Mouse (Mus musculus): ENCODE results near the gene Best2. TPM values are rescaled to one million over a fixed set of nuclear protein-coding genes. Genes with fewer than 3 reads are reported as not detected.

Gene Best2
- total RNA-seq, 2 experiments from 2014 or later, result not detected

DNA sequence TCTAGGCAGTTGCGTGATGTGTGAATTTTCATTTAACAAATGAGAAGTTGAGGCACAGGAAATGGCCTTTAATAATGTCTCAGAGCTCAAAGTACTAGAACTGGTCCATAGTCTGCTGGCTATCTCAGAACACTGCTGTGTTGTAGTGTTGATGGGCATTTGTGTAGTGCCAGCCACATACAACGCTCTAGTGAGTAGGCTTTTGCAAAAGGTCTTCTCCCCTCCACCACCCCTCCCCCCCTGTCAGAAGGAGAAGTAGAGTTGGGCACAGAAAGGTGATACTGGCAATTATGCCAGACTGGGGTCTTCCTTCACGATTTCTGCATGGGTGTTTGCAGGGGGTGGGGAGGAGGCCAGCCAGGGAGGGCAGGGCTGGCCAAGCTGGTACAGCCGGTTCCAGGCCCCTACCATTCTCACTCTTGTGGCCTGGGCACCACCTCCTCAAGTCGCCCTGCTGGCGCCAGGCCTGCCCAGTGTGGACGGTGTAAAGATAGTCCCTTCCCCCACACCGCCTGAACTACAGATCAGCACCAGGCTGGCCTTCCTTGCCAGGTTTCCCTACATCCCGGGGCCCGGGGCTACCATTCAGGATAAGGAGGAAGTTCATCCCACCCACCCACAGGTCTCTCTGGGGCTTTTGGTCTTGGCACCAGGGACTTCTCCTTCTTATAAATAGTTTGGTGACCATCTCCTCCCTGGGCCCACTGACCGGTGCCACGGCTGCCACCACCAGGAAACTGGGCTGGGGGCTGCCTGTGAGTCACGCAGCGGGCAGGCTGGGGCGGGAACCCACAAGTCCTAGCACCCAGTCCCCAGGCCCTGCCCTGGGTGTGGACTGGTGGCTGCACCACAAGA is 32.5 kb downstream of the Best2 start:
- no peak for DNase-seq

DNA sequence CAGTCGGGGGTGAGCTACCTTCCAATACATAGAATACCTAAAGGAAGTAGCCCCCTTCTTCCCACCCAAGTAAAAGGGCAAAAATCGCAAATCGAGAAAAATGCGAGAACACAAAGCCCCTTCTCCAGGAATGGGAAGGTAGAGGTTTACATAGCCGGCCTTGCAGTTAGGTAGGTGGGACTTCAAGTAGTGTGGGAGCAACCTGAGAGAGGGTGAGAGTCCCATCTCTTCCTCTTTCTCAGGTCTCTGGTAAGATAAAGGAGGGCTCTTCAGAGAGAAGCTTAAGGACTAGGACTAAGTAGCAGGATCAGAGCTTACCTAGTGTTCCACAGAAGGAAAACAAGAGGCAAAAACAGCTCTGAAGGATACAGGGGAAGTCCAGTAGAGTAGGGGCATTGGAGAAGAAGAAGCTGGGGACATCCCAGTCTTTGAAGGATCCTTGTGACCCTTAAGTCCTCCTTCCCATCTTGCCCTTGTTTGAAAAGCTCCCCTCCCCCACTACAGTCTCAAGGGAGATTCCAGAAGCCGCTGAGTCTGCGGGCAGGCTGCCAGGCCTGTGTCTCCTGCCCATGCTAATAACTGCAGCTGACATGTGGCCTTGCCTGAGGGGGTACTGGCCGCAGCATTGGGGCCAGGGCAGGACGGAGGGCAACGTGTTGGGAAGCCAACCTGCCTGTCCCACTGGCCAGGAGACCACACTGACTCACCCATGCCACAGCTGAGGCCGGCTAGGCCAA is 33.5 kb downstream of the Best2 start:
- peak; percentile 69 for DNase-seq

DNA sequence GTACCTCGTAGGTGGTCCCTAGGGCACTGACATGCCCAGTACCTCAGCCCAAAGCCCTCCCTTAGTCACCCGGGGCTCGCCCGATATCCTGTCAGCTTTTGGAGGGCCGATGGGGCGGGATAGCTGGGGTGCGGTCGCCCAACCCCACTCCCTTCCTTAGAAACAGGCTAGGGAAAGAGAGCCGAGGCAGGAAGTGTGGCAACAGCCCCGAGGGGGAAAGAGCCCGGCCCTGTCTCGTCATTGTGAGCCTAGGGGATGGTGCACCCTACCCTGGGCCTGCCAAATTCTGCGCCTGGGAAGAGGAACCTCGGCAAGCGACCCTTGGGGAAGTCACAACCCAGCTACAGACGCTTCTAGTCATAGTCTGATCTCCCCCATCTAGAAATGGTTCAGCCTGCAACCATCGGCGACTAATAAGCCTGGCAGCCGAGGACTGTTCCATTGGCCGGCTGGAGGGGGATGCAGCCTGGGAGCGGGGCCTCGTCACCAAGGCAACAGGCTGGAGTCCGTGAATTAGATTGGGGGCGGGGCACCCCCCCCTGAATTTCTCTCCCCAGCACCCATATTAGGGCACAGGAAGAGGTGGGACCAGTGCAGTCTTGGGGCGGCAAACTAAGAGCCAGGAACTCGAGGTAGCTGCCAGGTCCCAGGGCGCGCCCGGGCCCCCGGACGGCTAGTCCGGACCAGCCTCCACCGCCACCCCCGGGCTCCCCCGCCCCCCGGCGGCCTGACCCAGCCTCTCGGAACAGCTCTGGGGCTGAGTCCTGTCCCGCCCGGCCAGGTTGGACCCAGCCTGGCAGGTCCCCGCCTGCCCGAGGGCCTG is 34.5 kb downstream of the Best2 start:
- DNase-seq, result peak; percentile 80

DNA sequence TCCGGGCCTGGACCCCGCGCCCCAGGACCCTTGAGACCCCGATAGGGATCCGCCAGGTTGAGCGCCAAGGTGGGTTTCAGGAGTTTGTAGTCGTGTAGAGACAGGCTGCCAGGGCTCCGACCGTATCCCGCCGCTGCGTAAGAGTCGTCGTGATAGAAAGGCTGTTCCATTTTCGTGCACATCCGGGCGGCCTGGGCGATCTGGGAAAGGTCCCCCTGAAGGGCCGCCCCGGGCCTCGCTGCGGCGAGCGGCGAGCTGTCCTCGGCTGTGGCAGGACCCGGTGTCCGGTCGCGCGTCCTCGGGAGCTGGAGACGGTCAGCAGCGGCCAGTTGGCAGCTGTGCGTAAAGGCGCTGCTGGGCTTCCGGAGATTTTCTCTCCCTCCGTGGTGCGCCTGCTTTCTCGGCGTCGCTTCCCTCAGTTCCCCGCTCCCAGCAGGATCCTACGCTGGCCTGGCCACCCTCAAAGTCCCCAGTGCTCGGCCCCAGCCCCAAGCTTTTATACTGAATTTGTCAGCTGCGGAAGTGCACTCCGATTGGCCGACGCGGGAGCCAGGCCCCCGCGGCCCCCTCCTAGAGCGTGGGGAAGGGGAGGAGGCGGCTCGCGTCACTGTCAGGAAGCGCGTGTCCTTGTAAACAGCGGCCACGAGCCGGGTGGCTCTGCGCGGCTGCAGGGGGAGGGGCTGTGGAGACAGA is 35.9 kb downstream of the Best2 start, which contains the start of gene Junb:
Junb (minus strand) TSS at position 471 of the 693 bp plus-strand sequence.
- peak; percentile 90 for DNase-seq

GRCm38 (mm10) chr8:84977435-84978247 is 36.7 kb downstream of the Best2 start:
- peak; percentile 69 for DNase-seq

DNA sequence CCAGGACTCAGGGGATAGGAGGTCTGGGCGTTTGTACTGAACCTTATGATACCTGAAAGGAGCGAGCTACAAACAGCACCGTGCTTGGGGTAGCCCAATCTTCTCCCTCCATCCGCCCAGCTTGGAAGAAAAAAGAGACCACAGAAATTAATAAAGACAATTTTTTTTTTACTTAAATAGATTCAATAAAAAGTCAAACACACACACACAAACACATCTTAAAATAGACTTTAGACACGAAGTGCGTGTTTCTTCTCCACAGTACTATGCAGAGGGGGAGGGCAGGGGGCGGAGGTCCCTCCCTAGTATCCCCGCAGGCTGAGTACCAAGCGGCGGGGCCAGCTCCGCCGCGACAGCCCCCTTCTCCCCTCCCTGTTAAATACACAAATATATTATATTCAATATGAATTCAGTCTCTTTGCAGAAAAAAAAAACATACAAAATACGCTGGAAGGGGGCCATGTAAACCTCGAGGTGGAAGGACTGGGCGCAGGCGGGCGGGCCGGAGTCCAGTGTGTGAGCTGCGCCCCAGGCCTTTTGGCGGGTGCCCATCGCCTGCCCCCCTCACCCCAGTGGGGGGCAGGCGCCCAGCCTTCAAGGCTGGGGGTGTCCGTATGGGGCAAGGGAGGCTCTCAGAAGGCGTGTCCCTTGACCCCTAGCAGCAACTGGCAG is 37.4 kb downstream of the Best2 start:
- DNase-seq, result peak; percentile 29

DNA sequence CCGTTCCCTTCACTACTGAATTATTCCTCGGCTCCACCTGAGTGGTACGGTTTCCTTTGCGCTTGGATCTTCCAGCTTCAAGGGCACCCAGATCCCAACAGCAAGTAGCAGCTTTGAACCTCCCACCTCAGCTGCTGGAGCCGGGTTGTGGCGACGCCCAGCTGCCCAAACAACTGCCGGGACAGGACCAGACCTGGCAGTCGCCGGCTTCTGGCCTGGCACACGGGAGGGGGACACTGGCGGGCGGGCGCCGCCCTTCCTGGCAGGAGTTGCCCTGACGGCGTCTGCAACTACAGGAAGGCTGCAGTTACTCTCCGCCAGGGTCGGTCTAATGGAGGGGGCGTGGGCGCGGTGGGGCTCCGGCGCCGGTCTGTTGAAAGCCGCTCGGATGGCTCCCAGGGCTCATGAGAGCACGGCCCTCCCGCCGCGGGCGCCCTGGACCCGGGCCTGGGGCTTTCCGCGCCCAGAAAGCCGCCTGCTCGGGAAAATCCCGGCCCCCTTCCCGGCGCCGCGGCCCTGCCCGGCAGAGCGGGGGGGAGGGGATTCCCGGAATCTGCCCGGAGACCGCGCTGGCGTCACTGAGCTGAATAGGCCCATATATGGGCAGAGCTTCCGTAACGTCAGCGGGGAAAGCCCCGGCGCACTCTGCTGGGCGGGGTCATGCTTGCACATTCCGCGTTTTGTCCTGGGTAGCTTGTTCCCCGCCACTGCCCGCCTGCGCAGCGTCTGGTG is 38.1 kb downstream of the Best2 start:
- peak; percentile 92 for DNase-seq

GRCm38 (mm10) chr8:84975434-84975833 is 38.9 kb downstream of the Best2 start:
- DNase-seq, result peak; percentile 62

- DNase-seq, result no peak
Measured at GRCm38 (mm10) chr8:84974543-84975142, 39.7 kb downstream of the Best2 start.

GRCm38 (mm10) chr8:84973803-84974542 is 40.4 kb downstream of the Best2 start:
- DNase-seq, result no peak

DNA sequence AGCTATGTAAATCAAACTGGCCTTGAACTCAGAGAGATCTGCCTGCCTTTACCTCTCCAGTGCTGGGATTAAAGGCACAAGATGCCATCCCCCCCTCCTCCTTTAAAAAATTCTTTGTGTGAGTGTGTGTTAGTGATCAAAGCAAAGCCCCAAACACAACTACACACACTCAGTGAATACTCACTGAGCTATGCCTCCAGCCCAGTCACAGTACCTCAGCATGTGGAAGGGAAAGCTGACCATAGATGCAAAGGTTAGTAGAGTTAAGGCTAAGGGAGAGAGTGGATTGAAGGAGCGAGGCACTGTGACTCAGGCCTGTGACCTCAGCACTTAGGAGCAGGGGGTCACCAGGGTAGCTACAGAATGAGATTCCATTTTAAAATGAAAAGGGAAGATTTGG is 41.3 kb downstream of the Best2 start:
- no peak for DNase-seq

GRCm38 (mm10) chr8:84970913-84971312 is 43.4 kb downstream of the Best2 start:
- DNase-seq, result no peak

GRCm38 (mm10) chr8:84970135-84970790 is 44.1 kb downstream of the Best2 start:
- DNase-seq, result no peak

DNA sequence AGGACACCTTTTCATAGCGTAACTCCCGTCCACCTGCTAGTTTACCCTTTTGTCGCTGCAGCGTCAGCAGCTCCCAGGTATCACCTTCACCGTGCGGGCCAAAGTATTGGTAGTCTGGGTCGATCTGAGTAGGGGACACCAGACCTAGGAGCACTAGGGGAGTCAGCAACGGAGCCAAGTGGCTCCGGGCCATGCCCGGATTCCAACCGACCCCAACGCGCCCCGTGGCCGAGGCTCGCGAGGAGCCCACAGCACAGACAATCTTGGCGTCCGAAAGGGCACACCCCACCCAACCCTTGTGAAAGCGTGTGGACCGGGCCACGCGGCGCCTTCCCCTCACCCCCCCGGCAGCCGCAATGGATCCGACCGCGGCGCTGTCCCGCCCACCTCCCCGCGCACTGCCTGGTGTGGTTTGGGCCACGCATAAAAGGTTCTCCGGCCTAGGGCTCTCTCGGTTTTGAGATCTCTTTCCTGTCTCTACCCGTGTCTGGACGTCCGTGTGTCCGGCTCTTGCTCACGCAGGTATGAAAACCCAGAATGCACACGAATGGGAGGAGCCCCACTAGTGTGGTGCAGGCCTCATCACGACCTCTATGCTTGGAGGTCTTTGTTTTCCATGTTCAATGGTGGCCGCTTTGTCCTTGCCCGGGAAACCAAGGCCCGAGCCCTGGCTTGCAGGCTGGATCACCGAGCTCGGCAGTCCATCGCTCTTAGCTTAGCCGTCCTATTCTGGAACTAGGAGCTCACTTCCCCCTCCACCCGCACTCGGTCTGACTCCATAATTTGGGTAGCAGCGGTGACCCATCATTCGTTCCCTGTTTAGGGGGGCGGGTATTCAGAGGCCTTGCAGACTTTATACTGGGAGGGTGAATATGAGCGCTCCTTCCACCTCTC is 44.8 kb downstream of the Best2 start, which contains the start of the genes Gm49661, Prdx2 and Rnaseh2a:
Gm49661 (minus strand) TSS at position 193 of the 894 bp plus-strand sequence.
Prdx2 (plus strand) TSS at position 347 of the 894 bp plus-strand sequence.
Rnaseh2a (minus strand) TSS at position 527 of the 894 bp plus-strand sequence.
- peak; percentile 76 for DNase-seq

- no peak for DNase-seq
Measured at GRCm38 (mm10) chr8:84968650-84969049, 45.7 kb downstream of the Best2 start.

- no peak for DNase-seq
Measured at GRCm38 (mm10) chr8:84967532-84968304, 46.6 kb downstream of the Best2 start.

All from gastrocnemius, postnatal 10 days (tissue).